Mouse (Mus musculus): ENCODE measurements around the gene Rbfox1.

The Rbfox1 gene

GRCm38 (mm10) chr16:6897734-6898133, 1012.6 kb downstream of the Rbfox1 start:
- in situ Hi-C loops (cut with MboI; ENCODE audit: low sequenced_read_pairs) = no loop called here

GRCm38 (mm10) chr16:6900006-6900405, 1014.9 kb downstream of the Rbfox1 start:
- in situ Hi-C loops (cut with MboI; ENCODE audit: low sequenced_read_pairs) = no loop called here

GRCm38 (mm10) chr16:6904984-6905383, 1019.8 kb downstream of the Rbfox1 start:
- in situ Hi-C loops (cut with MboI; ENCODE audit: low sequenced_read_pairs) = no loop called here

GRCm38 (mm10) chr16:6906001-6906400, 1020.8 kb downstream of the Rbfox1 start:
- in situ Hi-C loops (cut with MboI; ENCODE audit: low sequenced_read_pairs) = no loop called here

- in situ Hi-C loops (cut with MboI; ENCODE audit: low sequenced_read_pairs) = no loop called here
Measured at GRCm38 (mm10) chr16:6907550-6907949, 1022.4 kb downstream of the Rbfox1 start.

GRCm38 (mm10) chr16:6914531-6914930, 1029.4 kb downstream of the Rbfox1 start:
- in situ Hi-C loops (cut with MboI; ENCODE audit: low sequenced_read_pairs) = no loop called here

GRCm38 (mm10) chr16:6918641-6919040, 1033.5 kb downstream of the Rbfox1 start:
- in situ Hi-C loops (cut with MboI; ENCODE audit: low sequenced_read_pairs) = no loop called here

- in situ Hi-C loops (cut with MboI; ENCODE audit: low sequenced_read_pairs) = no loop called here
Measured at GRCm38 (mm10) chr16:6919681-6920080, 1034.5 kb downstream of the Rbfox1 start.

- in situ Hi-C loops (cut with MboI; ENCODE audit: low sequenced_read_pairs) = no loop called here
Measured at GRCm38 (mm10) chr16:6927661-6928060, 1042.5 kb downstream of the Rbfox1 start.

GRCm38 (mm10) chr16:6930795-6931194, 1045.6 kb downstream of the Rbfox1 start:
- in situ Hi-C loops (cut with MboI; ENCODE audit: low sequenced_read_pairs) = no loop called here

GRCm38 (mm10) chr16:6946151-6946550, 1061.0 kb downstream of the Rbfox1 start:
- in situ Hi-C loops (cut with MboI; ENCODE audit: low sequenced_read_pairs) = no loop called here

GRCm38 (mm10) chr16:6949666-6950065, 1064.5 kb downstream of the Rbfox1 start:
- in situ Hi-C loops (cut with MboI; ENCODE audit: low sequenced_read_pairs) = no loop called here

- in situ Hi-C loops (cut with MboI; ENCODE audit: low sequenced_read_pairs) = no loop called here
Measured at GRCm38 (mm10) chr16:6955102-6955675, 1070.0 kb downstream of the Rbfox1 start.

- in situ Hi-C loops (cut with MboI; ENCODE audit: low sequenced_read_pairs) = no loop called here
Measured at GRCm38 (mm10) chr16:6961931-6962379, 1076.8 kb downstream of the Rbfox1 start.

- in situ Hi-C loops (cut with MboI; ENCODE audit: low sequenced_read_pairs) = no loop called here
Measured at GRCm38 (mm10) chr16:6962508-6962907, 1077.4 kb downstream of the Rbfox1 start.

- in situ Hi-C loops (cut with MboI; ENCODE audit: low sequenced_read_pairs) = no loop called here
Measured at GRCm38 (mm10) chr16:6963533-6963932, 1078.4 kb downstream of the Rbfox1 start.

- in situ Hi-C loops (cut with MboI; ENCODE audit: low sequenced_read_pairs) = no loop called here
Measured at GRCm38 (mm10) chr16:6964720-6965583, 1079.8 kb downstream of the Rbfox1 start.

GRCm38 (mm10) chr16:6969986-6970385, 1084.8 kb downstream of the Rbfox1 start:
- in situ Hi-C loops (cut with MboI; ENCODE audit: low sequenced_read_pairs) = no loop called here

GRCm38 (mm10) chr16:6976341-6976740, 1091.2 kb downstream of the Rbfox1 start:
- in situ Hi-C loops (cut with MboI; ENCODE audit: low sequenced_read_pairs) = no loop called here

- in situ Hi-C loops (cut with MboI; ENCODE audit: low sequenced_read_pairs) = no loop called here
Measured at GRCm38 (mm10) chr16:6983947-6984346, 1098.8 kb downstream of the Rbfox1 start.

GRCm38 (mm10) chr16:6986031-6986430, 1100.9 kb downstream of the Rbfox1 start:
- in situ Hi-C loops (cut with MboI; ENCODE audit: low sequenced_read_pairs) = no loop called here

- in situ Hi-C loops (cut with MboI; ENCODE audit: low sequenced_read_pairs) = no loop called here
Measured at GRCm38 (mm10) chr16:6986494-6986893, 1101.3 kb downstream of the Rbfox1 start.

Data from CH12F3 (cell line).